8 mouse cellular contexts compared by ENCODE assay signal in the genomic region with DNA sequence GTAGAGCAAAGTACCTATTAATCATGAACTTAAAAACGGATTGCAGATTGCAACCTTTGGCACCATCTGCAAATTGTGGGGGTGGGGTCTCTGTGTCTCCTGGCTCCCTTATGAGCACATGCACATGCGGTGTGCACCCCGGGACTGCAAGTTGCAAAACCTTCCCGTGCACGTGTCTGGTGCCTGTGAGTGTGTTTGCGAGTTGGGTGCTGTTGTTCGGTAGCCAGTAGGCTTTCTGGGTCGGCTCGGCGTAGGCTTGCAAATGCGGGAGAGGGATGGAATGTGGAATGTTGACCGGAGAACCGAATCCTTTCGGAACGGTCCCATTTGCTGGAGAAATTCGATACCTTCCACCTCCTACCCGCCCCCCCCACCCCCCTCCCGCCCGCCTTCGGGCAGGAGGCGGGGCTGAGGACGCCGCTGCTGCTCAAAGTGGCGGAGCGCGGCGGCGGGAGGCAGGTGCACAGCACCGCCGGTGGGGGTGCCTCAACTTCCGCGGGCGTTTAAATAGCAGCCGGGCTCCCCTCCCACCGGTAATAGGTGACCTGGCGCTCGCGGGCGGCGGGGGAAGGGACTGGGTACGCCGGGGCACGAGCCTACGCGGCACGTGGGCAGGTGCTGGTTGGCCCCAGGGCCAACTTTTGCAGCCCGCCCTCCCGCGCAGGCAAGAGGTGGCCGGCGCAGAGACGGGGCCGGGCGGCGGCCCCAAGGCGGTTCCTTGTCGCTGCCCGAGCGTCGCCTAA. TPM values are rescaled to one million over a fixed set of nuclear protein-coding genes. Genes with fewer than 3 reads are reported as not detected.
DNase-seq lines count a peak whose midpoint lies in the region; ATAC-seq lines count a peak whose summit lies in the region.

No protein-coding gene starts in this region.

- DNase-seq in T-cell, adult 2 months (ENCODE audit: low spot score), result peak; percentile 81
- peak; percentile 78 to 84 for DNase-seq in cerebellum, postnatal 25 days
- DNase-seq in frontal cortex, postnatal 14 days (ENCODE audit: low spot score in 2 of 2), result peak; percentile 56 to 61
- peak; percentile 62 to 66 for DNase-seq in layer of hippocampus, postnatal 36 days
- peak; percentile 79 for DNase-seq in lung, postnatal 25 days (ENCODE audit: low spot score)
- DNase-seq in retina, adult 2 months (ENCODE audit: low read depth, low spot score), result peak; percentile 32
- peak; percentile 88 for DNase-seq in thymus, postnatal 25 days

- peak overlapping the region; percentile 79 for H3K4me3 ChIP-seq in hindbrain, embryonic 13.5 days

- H3K9ac ChIP-seq in hindbrain, embryonic 13.5 days, result peak overlapping the region; percentile 89

- ATAC-seq in hindbrain, embryonic 13.5 days (ENCODE audit: low FRiP score), result peak; percentile 49

- H3K4me1 ChIP-seq in hindbrain, embryonic 13.5 days (replicated peaks), result peaks cover 13% of the 10 kb centered on the region

- H3K27ac ChIP-seq in hindbrain, embryonic 13.5 days, result peak overlapping the region; percentile 97

- no peaks in the 10 kb centered on the region for H3K36me3 ChIP-seq in hindbrain, embryonic 13.5 days

- no peaks in the 10 kb centered on the region for H3K9me3 ChIP-seq in hindbrain, embryonic 13.5 days

- under 1% methylated on average over 33 of the region's 60 CpGs for WGBS in hindbrain, embryonic 13.5 days

- no peaks in the 10 kb centered on the region for H3K27me3 ChIP-seq in hindbrain, embryonic 13.5 days

- peak overlapping the region; percentile 88 for H3K4me2 ChIP-seq in hindbrain, embryonic 13.5 days

RNA-seq across cellular contexts. Expression of a gene that starts 9.1 kb away (rescaled TPM):
- 11.2 and 12.4 TPM in 2 replicates for polyA plus RNA-seq in hindbrain, embryonic 13.5 days (2015; fragmentation: Nextera tagmentation; extraction: Ambion mirVana)
- total RNA-seq in layer of hippocampus, postnatal 36 days (2021), result 10 to 100 TPM; 26.5 to 29.1 TPM

Comparison
In these comparisons a context has a peak if more than half of its experiments do, and no peak if none do; other contexts are left out.
1. Peak in every context shown above with its lines: DNase-seq, ATAC-seq, H3K4me3 ChIP-seq and H3K27ac ChIP-seq.
2. DNase-seq: peak in every context shown above with its lines; median percentile 88 in thymus, postnatal 25 days; 81 in T-cell, adult 2 months; 81 in cerebellum, postnatal 25 days; 79 in lung, postnatal 25 days; 64 in layer of hippocampus, postnatal 36 days; 58 in frontal cortex, postnatal 14 days; 32 in retina, adult 2 months.